Mouse (Mus musculus): Measurements from ENCODE around the gene Ube2ql1.

Ube2ql1 gene

GRCm38 (mm10) chr13:69739759-69740135, at the start of gene Ube2ql1:
Gene Ube2ql1, minus strand, starts transcription at chr13:69739889.
- DNase-seq = peak; percentile 80 to 90

GRCm38 (mm10) chr13:69788704-69789103, 49.0 kb upstream of the Ube2ql1 start:
- DNase-seq = no peak

- no peak for DNase-seq
These were observed 38.5 kb upstream of the Ube2ql1 start for GRCm38 (mm10) chr13:69778221-69778620.

- no peak for DNase-seq
These were observed 32.7 kb upstream of the Ube2ql1 start for GRCm38 (mm10) chr13:69772358-69772757.

GRCm38 (mm10) chr13:69770538-69771456, 31.1 kb upstream of the Ube2ql1 start:
- DNase-seq = no peak

- no peak for DNase-seq
These were observed 28.5 kb upstream of the Ube2ql1 start for GRCm38 (mm10) chr13:69768152-69768551.

- no peak for DNase-seq
These were observed 25.0 kb upstream of the Ube2ql1 start for GRCm38 (mm10) chr13:69764646-69765045.

GRCm38 (mm10) chr13:69761393-69761792, 21.7 kb upstream of the Ube2ql1 start:
- no peak for DNase-seq

GRCm38 (mm10) chr13:69758979-69759378, 19.3 kb upstream of the Ube2ql1 start:
- DNase-seq = no peak

GRCm38 (mm10) chr13:69752875-69753274, 13.2 kb upstream of the Ube2ql1 start:
- DNase-seq = no peak

- DNase-seq = no peak
These were observed 11.8 kb upstream of the Ube2ql1 start for GRCm38 (mm10) chr13:69751510-69751909.

- DNase-seq = no peak
These were observed 9.1 kb upstream of the Ube2ql1 start for GRCm38 (mm10) chr13:69748756-69749155.

- peak; percentile 40 to 45 for DNase-seq
These were observed 919 bp upstream of the Ube2ql1 start for GRCm38 (mm10) chr13:69740331-69741285.

- peak; percentile 11 to 56 for DNase-seq
These were observed 464 bp downstream of the Ube2ql1 start for GRCm38 (mm10) chr13:69739091-69739758.

GRCm38 (mm10) chr13:69738461-69738971, 1.2 kb downstream of the Ube2ql1 start:
- peak; percentile 21 to 48 for DNase-seq

- DNase-seq = no peak
These were observed 2.1 kb downstream of the Ube2ql1 start for GRCm38 (mm10) chr13:69737444-69738185.

GRCm38 (mm10) chr13:69732636-69733035, 7.1 kb downstream of the Ube2ql1 start:
- DNase-seq = no peak

GRCm38 (mm10) chr13:69725376-69725775, 14.3 kb downstream of the Ube2ql1 start:
- DNase-seq = no peak

- no peak for DNase-seq
These were observed 18.5 kb downstream of the Ube2ql1 start for GRCm38 (mm10) chr13:69721141-69721540.

GRCm38 (mm10) chr13:69717860-69718598, 21.7 kb downstream of the Ube2ql1 start:
- DNase-seq = no peak

GRCm38 (mm10) chr13:69708236-69708635, 31.5 kb downstream of the Ube2ql1 start:
- no peak for DNase-seq

Data from kidney, postnatal 25 days (tissue).